Mouse (Mus musculus): Measurements from ENCODE around the gene Sept8. TPM values are rescaled to one million over a fixed set of nuclear protein-coding genes. Genes with fewer than 3 reads are reported as not detected.

The Sept8 gene
- polyA plus RNA-seq, 1 experiment from 2014 or later = 38.9 TPM

Other genes starting within 250 kb of the Sept8 start
- 103 and 110 TPM in 2 replicates for gene Hspa4, start 218.8 kb upstream of the Sept8 start, polyA plus RNA-seq (2016; fragmentation: Nextera tagmentation; extraction: Ambion mirVana)
- 19.2 and 21.8 TPM in 2 replicates for gene Zcchc10, start 194.6 kb upstream of the Sept8 start, polyA plus RNA-seq (2016; fragmentation: Nextera tagmentation; extraction: Ambion mirVana)
- 70.3 and 71.1 TPM in 2 replicates for gene Aff4, start 168.4 kb upstream of the Sept8 start, polyA plus RNA-seq (2016; fragmentation: Nextera tagmentation; extraction: Ambion mirVana)
- 0.56 TPM in 1 of 2 replicates, not detected in the other for gene Leap2, start 96.1 kb upstream of the Sept8 start, polyA plus RNA-seq (2016; fragmentation: Nextera tagmentation; extraction: Ambion mirVana)
- gene Uqcrq, start 88.4 kb upstream of the Sept8 start, polyA plus RNA-seq (2016; fragmentation: Nextera tagmentation; extraction: Ambion mirVana) = 476 and 519 TPM in 2 replicates
- gene Gdf9, start 88.2 kb upstream of the Sept8 start, polyA plus RNA-seq (2016; fragmentation: Nextera tagmentation; extraction: Ambion mirVana) = 1.5 and 1.8 TPM in 2 replicates
- gene Gm10447, start 62.1 kb upstream of the Sept8 start, polyA plus RNA-seq (2016; fragmentation: Nextera tagmentation; extraction: Ambion mirVana) = 0.22 and 0.27 TPM in 2 replicates
- gene Shroom1, start 62.1 kb upstream of the Sept8 start, polyA plus RNA-seq (2016; fragmentation: Nextera tagmentation; extraction: Ambion mirVana) = 5.9 and 6.5 TPM in 2 replicates
- gene Gm9837, start 48.8 kb upstream of the Sept8 start, polyA plus RNA-seq (2016; fragmentation: Nextera tagmentation; extraction: Ambion mirVana) = not detected in 2 replicates
- 0.25 TPM in 1 of 2 replicates, not detected in the other for gene Gm9945, start 39.1 kb upstream of the Sept8 start, polyA plus RNA-seq (2016; fragmentation: Nextera tagmentation; extraction: Ambion mirVana)
- 1.6 and 2.4 TPM in 2 replicates for gene Sowaha, start 39.0 kb upstream of the Sept8 start, polyA plus RNA-seq (2016; fragmentation: Nextera tagmentation; extraction: Ambion mirVana)
- 101 and 112 TPM in 2 replicates for gene Kif3a, start 48.1 kb downstream of the Sept8 start, polyA plus RNA-seq (2016; fragmentation: Nextera tagmentation; extraction: Ambion mirVana)
- gene Il4, start 99.4 kb downstream of the Sept8 start, polyA plus RNA-seq (2016; fragmentation: Nextera tagmentation; extraction: Ambion mirVana) = 1.2 and 2.3 TPM in 2 replicates
- gene Il13, start 115.4 kb downstream of the Sept8 start, polyA plus RNA-seq (2016; fragmentation: Nextera tagmentation; extraction: Ambion mirVana) = not detected in 2 replicates
- gene Rad50, start 188.1 kb downstream of the Sept8 start, polyA plus RNA-seq (2016; fragmentation: Nextera tagmentation; extraction: Ambion mirVana) = 25.3 and 30.9 TPM in 2 replicates
- gene Il5, start 201.5 kb downstream of the Sept8 start, polyA plus RNA-seq (2016; fragmentation: Nextera tagmentation; extraction: Ambion mirVana) = not detected in 2 replicates

Measured in embryonic facial prominence, embryonic 12.5 days (tissue).